Mouse (Mus musculus) ovary, postnatal 14 days (tissue): Measurements from ENCODE around the gene Dpp9.

Experiments
- DNase-seq: peaks from one replicate; pipeline ENCODE4 v3.0.0; 2022; ENCODE audit warnings: low spot score

The Dpp9 gene

GRCm38 (mm10) chr17:56229943-56230342 is 11.2 kb upstream of the Dpp9 start:
- no peak for DNase-seq

- DNase-seq = no peak
These were observed 7.9 kb upstream of the Dpp9 start for GRCm38 (mm10) chr17:56226566-56226965.

- no peak for DNase-seq
These were observed 6.2 kb upstream of the Dpp9 start for GRCm38 (mm10) chr17:56224916-56225315.

GRCm38 (mm10) chr17:56219805-56220204 is 1.1 kb upstream of the Dpp9 start:
- DNase-seq = no peak

GRCm38 (mm10) chr17:56219251-56219650 is 546 bp upstream of the Dpp9 start:
- no peak for DNase-seq

- no peak for DNase-seq
These were observed 1.0 kb downstream of the Dpp9 start for GRCm38 (mm10) chr17:56217670-56218069.

GRCm38 (mm10) chr17:56214229-56214628 is 4.5 kb downstream of the Dpp9 start:
- DNase-seq = no peak

GRCm38 (mm10) chr17:56212676-56213075 is 6.0 kb downstream of the Dpp9 start:
- DNase-seq = no peak

- no peak for DNase-seq
These were observed 7.6 kb downstream of the Dpp9 start for GRCm38 (mm10) chr17:56211090-56211489.

- no peak for DNase-seq
These were observed 9.9 kb downstream of the Dpp9 start for GRCm38 (mm10) chr17:56208821-56209220.

GRCm38 (mm10) chr17:56207963-56208530 is 10.7 kb downstream of the Dpp9 start:
- DNase-seq = no peak

GRCm38 (mm10) chr17:56206986-56207674 is 11.6 kb downstream of the Dpp9 start:
- DNase-seq = no peak

- DNase-seq = no peak
These were observed 12.3 kb downstream of the Dpp9 start for GRCm38 (mm10) chr17:56206276-56206884.

- DNase-seq = no peak
These were observed 15.0 kb downstream of the Dpp9 start for GRCm38 (mm10) chr17:56203729-56204128.

GRCm38 (mm10) chr17:56202476-56202875 is 16.2 kb downstream of the Dpp9 start:
- DNase-seq = no peak

- no peak for DNase-seq
These were observed 17.1 kb downstream of the Dpp9 start for GRCm38 (mm10) chr17:56201642-56202041.

GRCm38 (mm10) chr17:56200586-56200985 is 18.1 kb downstream of the Dpp9 start:
- no peak for DNase-seq

GRCm38 (mm10) chr17:56196860-56197259 is 21.8 kb downstream of the Dpp9 start:
- no peak for DNase-seq

- DNase-seq = no peak
These were observed 23.9 kb downstream of the Dpp9 start for GRCm38 (mm10) chr17:56194765-56195164.

- DNase-seq = no peak
These were observed 24.3 kb downstream of the Dpp9 start for GRCm38 (mm10) chr17:56194357-56194756.

GRCm38 (mm10) chr17:56191266-56191665 is 27.4 kb downstream of the Dpp9 start:
- no peak for DNase-seq

- peak; percentile 37 for DNase-seq
These were observed 33.2 kb downstream of the Dpp9 start for GRCm38 (mm10) chr17:56185281-56186141.
